Mouse (Mus musculus) heart, embryonic 11.5 days (tissue): ENCODE data around the gene App. TPM values are rescaled to one million over a fixed set of nuclear protein-coding genes. Genes with fewer than 3 reads are reported as not detected.

Experiments
- ATAC-seq: fragments of 200-750 bp; cut with Nextera tagmentation; replicated peaks from 2 replicates; pipeline ENCODE4 v1.8.0; 2017; ENCODE audit warnings: moderate library complexity; ENCODE audit not compliant: insufficient number of reproducible peaks, low FRiP score, low TSS enrichment
- H3K27ac ChIP-seq: fragments of 300-500 bp; sonication (generic); 2 replicates; pipeline ENCODE4 v1.5.1; 2014; ENCODE audit warnings: mild to moderate bottlenecking, low read depth, low read length
- H3K27me3 ChIP-seq: fragments of 300-500 bp; sonication (generic); 2 replicates; pipeline ENCODE4 v1.6.1; 2014; ENCODE audit warnings: mild to moderate bottlenecking, low read length, mixed read lengths; ENCODE audit not compliant: control insufficient read depth, insufficient read depth
- H3K36me3 ChIP-seq: fragments of 300-500 bp; sonication (generic); 2 replicates; pipeline ENCODE4 v1.6.1; 2014; ENCODE audit warnings: mild to moderate bottlenecking, low read length, moderate library complexity, mixed read lengths; ENCODE audit not compliant: control insufficient read depth, insufficient read depth
- H3K4me1 ChIP-seq: fragments of 300-500 bp; sonication (generic); 2 replicates; pipeline ENCODE4 v1.6.1; 2014; ENCODE audit warnings: low read length; ENCODE audit not compliant: control insufficient read depth, insufficient read depth
- H3K4me2 ChIP-seq: fragments of 300-500 bp; sonication (generic); 2 replicates; pipeline ENCODE4 v1.6.1; 2014; ENCODE audit warnings: mild to moderate bottlenecking, moderate library complexity
- H3K4me3 ChIP-seq: fragments of 300-500 bp; sonication (generic); 2 replicates; pipeline ENCODE4 v1.5.1; 2014; ENCODE audit warnings: low read depth, low read length
- H3K9ac ChIP-seq: fragments of 300-500 bp; sonication (generic); 2 replicates; pipeline ENCODE4 v1.6.1; 2014; ENCODE audit warnings: mild to moderate bottlenecking, low read depth, low read length, moderate library complexity
- H3K9me3 ChIP-seq: fragments of 300-500 bp; sonication (generic); replicated peaks from 2 replicates; pipeline ENCODE4 v1.6.1; 2016; ENCODE audit warnings: low read length; ENCODE audit not compliant: control insufficient read depth
- WGBS: fragments of 180-500 bp; shearing (Covaris S2); extraction: QIAGEN DNeasy Blood & Tissue Kit; methylation state at CpG from one replicate; pipeline ENCODE4 v1.1.7; 2014; ENCODE audit not compliant: insufficient replicate concordance; 5-methylcytosine and 5-hydroxymethylcytosine counted together
- polyA plus RNA-seq: library from polyadenylated mRNA; unstranded; fragments of >200 nt; fragmentation: Nextera tagmentation; extraction: Ambion mirVana; gene quantifications from 2 replicates; pipeline ENCODE4 v1.2.1, GENCODE M21; 2014

Gene App
- polyA plus RNA-seq, 1 experiment from 2014 or later, result 143 TPM

DNA sequence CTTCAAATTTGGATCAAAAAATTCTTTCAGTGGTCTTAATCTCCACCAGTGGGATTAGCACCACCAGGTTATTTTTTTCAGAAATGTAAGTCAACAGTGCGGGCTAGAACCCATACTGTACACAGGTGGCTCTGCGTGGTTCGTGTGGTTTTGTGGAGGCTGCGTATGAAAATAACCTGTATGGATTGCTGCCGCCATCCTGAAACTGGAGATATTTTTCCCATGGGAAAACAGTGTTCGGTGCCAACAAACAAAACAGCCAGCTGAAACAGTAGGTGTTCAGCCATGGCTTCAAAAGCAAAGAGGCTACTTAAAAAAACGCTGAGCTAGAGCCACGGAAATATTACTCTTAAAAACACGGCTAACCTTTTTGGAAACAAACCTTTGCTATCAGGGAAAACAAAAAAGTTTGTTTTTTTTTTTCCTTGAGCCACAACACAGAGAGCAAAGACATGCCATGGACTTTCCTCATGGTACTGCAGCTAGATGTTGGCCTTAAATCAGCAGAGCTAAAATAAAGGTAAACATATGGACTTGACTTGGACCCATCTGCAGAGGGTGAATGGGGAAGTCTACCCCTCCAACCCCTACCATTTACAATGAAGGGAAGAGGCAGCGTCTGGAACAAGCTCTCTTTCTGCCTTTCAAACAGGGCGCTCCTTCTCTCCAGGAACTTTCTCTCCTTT, 45.8 kb downstream of the App start:
- 72% methylated on average over 11 of the region's 11 CpGs for WGBS
- Histone ChIP-seq H3K9ac (no peak overlapping the region), H3K27me3 (no peaks in the 10 kb centered on the region), H3K27ac (0 out of 2 replicates have a peak overlapping the region, but pooled peaks have one; percentile 35), H3K4me3 (no peak overlapping the region), H3K36me3 (no peaks in the 10 kb centered on the region), H3K4me2 (no peak overlapping the region), H3K4me1 (peaks cover 19% of the 10 kb centered on the region), H3K9me3 (no peaks in the 10 kb centered on the region)
- ATAC-seq, result no peak

- H3K27ac ChIP-seq, result no peak overlapping the region
- 87% methylated on average over 4 of the region's 4 CpGs for WGBS
- no peak overlapping the region for H3K4me2 ChIP-seq
- no peaks in the 10 kb centered on the region for H3K9me3 ChIP-seq
- peaks cover 15% of the 10 kb centered on the region for H3K4me1 ChIP-seq
- ATAC-seq, result no peak
- H3K36me3 ChIP-seq, result no peaks in the 10 kb centered on the region
- no peak overlapping the region for H3K4me3 ChIP-seq
- no peak overlapping the region for H3K9ac ChIP-seq
- H3K27me3 ChIP-seq, result no peaks in the 10 kb centered on the region
Measured at GRCm38 (mm10) chr16:85124649-85125048, 48.9 kb downstream of the App start.

DNA sequence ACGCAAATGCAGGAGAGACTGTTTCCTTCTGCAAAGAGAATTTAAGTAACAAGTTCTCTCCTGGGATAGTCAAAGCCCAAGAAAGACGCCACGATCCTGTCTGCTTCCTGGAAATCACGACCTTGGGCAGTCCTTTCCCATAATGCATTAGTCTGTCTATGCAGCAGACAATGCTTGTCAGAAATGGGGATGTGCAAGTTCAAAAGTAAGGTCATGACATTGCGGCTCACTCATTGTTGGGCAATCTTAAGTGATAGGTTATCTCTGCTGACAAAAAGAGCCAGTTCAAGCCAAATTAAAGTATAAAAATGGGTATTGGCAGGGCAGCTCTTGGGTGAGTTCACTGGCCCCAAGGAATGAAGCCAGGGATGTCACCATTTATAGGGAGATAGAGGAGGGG, 51.6 kb downstream of the App start:
- 65% methylated on average over 5 of the region's 5 CpGs for WGBS

GRCm38 (mm10) chr16:85118916-85119315, 54.6 kb downstream of the App start:
- no peak overlapping the region for H3K27ac ChIP-seq
- H3K4me2 ChIP-seq, result no peak overlapping the region
- H3K9me3 ChIP-seq, result no peaks in the 10 kb centered on the region
- WGBS, result 86% methylated on average over 6 of the region's 6 CpGs
- peaks cover 2% of the 10 kb centered on the region; the same call in 1 of the 2 replicates for H3K36me3 ChIP-seq
- no peak overlapping the region for H3K4me3 ChIP-seq
- 0 out of 2 replicates have a peak, but pooled peaks cover 3% of the 10 kb centered on the region for H3K4me1 ChIP-seq
- H3K9ac ChIP-seq, result no peak overlapping the region
- H3K27me3 ChIP-seq, result no peaks in the 10 kb centered on the region
- no peak for ATAC-seq

More for the DNA sequence above, 51.6 kb downstream of the App start:
- Histone ChIP-seq H3K27ac (no peak overlapping the region), H3K4me2 (no peak overlapping the region), H3K36me3 (peaks cover 2% of the 10 kb centered on the region; the same call in 1 of the 2 replicates), H3K4me1 (0 out of 2 replicates have a peak, but pooled peaks cover 3% of the 10 kb centered on the region), H3K27me3 (no peaks in the 10 kb centered on the region), H3K9me3 (no peaks in the 10 kb centered on the region), H3K4me3 (no peak overlapping the region), H3K9ac (no peak overlapping the region)
- ATAC-seq, result no peak

DNA sequence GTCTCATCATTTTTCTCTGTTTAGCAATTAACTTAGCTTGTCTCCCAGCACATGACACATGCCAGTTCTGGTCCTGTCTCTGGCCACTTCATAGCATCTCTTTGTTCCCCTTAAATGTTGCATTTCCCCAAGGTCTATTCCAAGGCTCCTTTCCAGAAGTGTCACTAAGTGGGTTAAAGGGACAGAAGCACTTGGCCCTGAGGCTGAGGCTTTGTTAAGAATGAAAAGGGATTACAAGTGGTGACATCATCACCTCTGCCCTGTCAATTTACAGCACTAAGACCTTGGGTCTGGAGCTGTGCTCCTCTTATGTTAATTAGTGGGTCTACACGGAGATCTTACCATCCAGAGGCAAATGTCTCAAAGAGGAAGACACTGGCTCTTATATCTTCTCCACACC, 56.0 kb downstream of the App start:
- no peak overlapping the region for H3K4me2 ChIP-seq
- no peak for ATAC-seq
- H3K9me3 ChIP-seq, result no peaks in the 10 kb centered on the region
- no peak overlapping the region for H3K9ac ChIP-seq
- no peaks in the 10 kb centered on the region for H3K27me3 ChIP-seq
- no peak overlapping the region for H3K4me3 ChIP-seq
- peaks cover 2% of the 10 kb centered on the region; the same call in 1 of the 2 replicates for H3K36me3 ChIP-seq
- 54% methylated on average over 1 of the region's 1 CpGs for WGBS
- H3K27ac ChIP-seq, result no peak overlapping the region
- H3K4me1 ChIP-seq, result 0 out of 2 replicates have a peak, but pooled peaks cover 3% of the 10 kb centered on the region

DNA sequence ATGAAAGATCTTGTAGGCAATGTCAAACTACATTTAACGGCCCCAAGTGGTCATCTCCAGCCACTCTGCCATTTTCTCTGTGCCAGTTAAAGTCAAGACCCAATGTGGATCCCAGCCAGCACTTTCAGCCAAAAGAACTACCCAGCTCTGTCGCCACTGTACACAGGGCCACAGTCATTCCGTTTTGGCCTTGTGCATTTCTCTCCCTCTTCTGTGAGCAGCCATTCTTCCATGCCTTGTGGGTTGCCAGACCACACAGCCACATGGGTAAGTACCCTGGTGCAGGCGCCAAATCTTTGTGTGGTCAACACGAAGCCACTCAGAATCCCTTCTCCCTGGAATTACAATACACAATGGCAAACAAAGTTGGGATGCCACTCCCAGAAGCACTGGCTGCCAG, 57.7 kb downstream of the App start:
- no peak overlapping the region for H3K27ac ChIP-seq
- H3K9ac ChIP-seq, result no peak overlapping the region
- no peak overlapping the region for H3K4me3 ChIP-seq
- peaks cover 1% of the 10 kb centered on the region; the same call in 1 of the 2 replicates for H3K4me1 ChIP-seq
- H3K36me3 ChIP-seq, result peaks cover 2% of the 10 kb centered on the region; the same call in 1 of the 2 replicates
- ATAC-seq, result no peak
- no peak overlapping the region for H3K4me2 ChIP-seq
- no peaks in the 10 kb centered on the region for H3K9me3 ChIP-seq
- no peaks in the 10 kb centered on the region for H3K27me3 ChIP-seq
- WGBS, result 83% methylated on average over 5 of the region's 5 CpGs

GRCm38 (mm10) chr16:85114742-85115141, 58.8 kb downstream of the App start:
- Histone ChIP-seq H3K9me3 (no peaks in the 10 kb centered on the region), H3K4me2 (no peak overlapping the region), H3K27ac (no peak overlapping the region), H3K36me3 (peaks cover 2% of the 10 kb centered on the region; the same call in 1 of the 2 replicates), H3K4me3 (no peak overlapping the region), H3K9ac (no peak overlapping the region), H3K27me3 (no peaks in the 10 kb centered on the region), H3K4me1 (peaks cover 7% of the 10 kb centered on the region; the same call in 1 of the 2 replicates)
- 90% methylated on average over 1 of the region's 1 CpGs for WGBS
- no peak for ATAC-seq

DNA sequence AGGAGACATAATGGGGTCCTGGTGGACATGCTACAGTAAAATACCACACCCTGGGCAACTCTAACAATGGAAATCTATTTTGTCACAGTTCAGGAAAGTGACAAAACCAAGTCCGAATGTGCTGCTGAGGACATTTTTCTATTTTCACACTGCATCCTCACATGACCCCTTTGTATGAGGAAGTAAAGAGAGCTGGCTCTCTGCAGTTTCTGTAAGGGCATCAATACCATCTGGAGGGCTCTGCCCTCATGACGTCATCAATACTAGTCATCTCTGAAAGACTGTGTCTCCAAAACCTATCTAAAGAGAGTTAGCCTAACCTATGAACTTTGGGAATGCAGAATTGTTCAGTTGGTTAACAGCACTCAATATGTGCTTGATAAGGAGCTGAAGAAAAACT, 59.6 kb downstream of the App start:
- Histone ChIP-seq H3K27me3 (no peaks in the 10 kb centered on the region), H3K4me3 (no peak overlapping the region), H3K36me3 (no peaks in the 10 kb centered on the region), H3K4me1 (peaks cover 7% of the 10 kb centered on the region; the same call in 1 of the 2 replicates), H3K27ac (no peak overlapping the region), H3K9ac (no peak overlapping the region), H3K4me2 (no peak overlapping the region), H3K9me3 (no peaks in the 10 kb centered on the region)
- WGBS, result 90% methylated on average over 2 of the region's 2 CpGs
- no peak for ATAC-seq

GRCm38 (mm10) chr16:85112254-85112653, 61.3 kb downstream of the App start:
- Histone ChIP-seq H3K9ac (no peak overlapping the region), H3K36me3 (no peaks in the 10 kb centered on the region), H3K9me3 (no peaks in the 10 kb centered on the region), H3K4me3 (no peak overlapping the region), H3K4me2 (no peak overlapping the region), H3K27ac (no peak overlapping the region), H3K4me1 (peaks cover 7% of the 10 kb centered on the region; the same call in 1 of the 2 replicates), H3K27me3 (no peaks in the 10 kb centered on the region)
- ATAC-seq, result no peak
- 84% methylated on average over 2 of the region's 2 CpGs for WGBS
